Mouse (Mus musculus): ENCODE measurements around the gene Gltpd2.
"Not testable (repeated sequence)": the region's sequence is repeated elsewhere in the genome, so short reads cannot be mapped to it uniquely, and the experiment has no call there.

Gene Gltpd2

GRCm38 (mm10) chr11:70518923-70519322 is at the start of gene Gltpd2:
TSS of gene Gltpd2 (plus strand) at chr11:70519196.
- in situ Hi-C loops (cut with MboI, MseI), result no loop called here

- in situ Hi-C loops (cut with MboI, MseI), result no loop called here
Observed at GRCm38 (mm10) chr11:70469764-70470163, 49.2 kb upstream of the Gltpd2 start.

- in situ Hi-C loops (cut with MboI, MseI), result no loop called here
Observed at GRCm38 (mm10) chr11:70472716-70473115, 46.3 kb upstream of the Gltpd2 start.

GRCm38 (mm10) chr11:70473291-70473690 is 45.7 kb upstream of the Gltpd2 start:
- in situ Hi-C loops (cut with MboI, MseI), result not testable (repeated sequence)

- in situ Hi-C loops (cut with MboI, MseI), result no loop called here
Observed at GRCm38 (mm10) chr11:70474872-70475534, 44.0 kb upstream of the Gltpd2 start.

GRCm38 (mm10) chr11:70485498-70485897 is 33.5 kb upstream of the Gltpd2 start:
- in situ Hi-C loops (cut with MboI, MseI), result no loop called here

- in situ Hi-C loops (cut with MboI, MseI), result no loop called here
Observed at GRCm38 (mm10) chr11:70487816-70488215, 31.2 kb upstream of the Gltpd2 start.

GRCm38 (mm10) chr11:70489138-70489537 is 29.9 kb upstream of the Gltpd2 start:
- in situ Hi-C loops (cut with MboI, MseI), result no loop called here

- in situ Hi-C loops (cut with MboI, MseI), result no loop called here
Observed at GRCm38 (mm10) chr11:70489684-70490083, 29.3 kb upstream of the Gltpd2 start.

- in situ Hi-C loops (cut with MboI, MseI), result loop anchor here in 1 of 2 experiments (5.0 to 10.0 kb wide), 2 partner anchors 252 to 895 kb away; partner anchors contain the start of gene Atp1b2
Observed at GRCm38 (mm10) chr11:70499566-70500475, 19.2 kb upstream of the Gltpd2 start.

GRCm38 (mm10) chr11:70500476-70500812 is 18.6 kb upstream of the Gltpd2 start:
- in situ Hi-C loops (cut with MboI, MseI), result loop anchor here in 1 of 2 experiments (5.0 to 10.0 kb wide), 2 partner anchors 252 to 896 kb away; partner anchors contain the start of gene Atp1b2

- in situ Hi-C loops (cut with MboI, MseI), result loop anchor here in 1 of 2 experiments (5.0 to 10.0 kb wide), 2 partner anchors 250 to 897 kb away; partner anchors contain the start of gene Atp1b2
Observed at GRCm38 (mm10) chr11:70502018-70502417, 17.0 kb upstream of the Gltpd2 start.

- in situ Hi-C loops (cut with MboI, MseI), result loop anchor here (5.0 to 10.0 kb wide), 4 partner anchors 73 to 900 kb away; partner anchors contain the start of genes Arrb2 (in 1 of the 2) and Atp1b2 (in 1 of the 2)
Observed at GRCm38 (mm10) chr11:70504970-70505369, 14.0 kb upstream of the Gltpd2 start, which contains the start of gene Tm4sf5. TSS of gene Tm4sf5 (plus strand) at chr11:70505244.

- in situ Hi-C loops (cut with MboI, MseI), result loop anchor here (5.0 to 10.0 kb wide), 3 partner anchors 74 to 902 kb away; partner anchors contain the start of genes Arrb2 (in 1 of the 2) and Atp1b2 (in 1 of the 2)
Observed at GRCm38 (mm10) chr11:70506385-70506784, 12.6 kb upstream of the Gltpd2 start.

- in situ Hi-C loops (cut with MboI, MseI), result loop anchor here (5.0 to 10.0 kb wide), 3 partner anchors 75 to 902 kb away; partner anchors contain the start of genes Arrb2 (in 1 of the 2) and Atp1b2 (in 1 of the 2)
Observed at GRCm38 (mm10) chr11:70506962-70507515, 12.0 kb upstream of the Gltpd2 start.

GRCm38 (mm10) chr11:70509753-70510564 is 9.0 kb upstream of the Gltpd2 start:
- in situ Hi-C loops (cut with MboI, MseI), result loop anchor here (5.0 to 10.0 kb wide), 4 partner anchors 78 to 905 kb away; partner anchors contain the start of genes Arrb2 (in 1 of the 2), Atp1b2 (in 1 of the 2) and Pelp1 (in 1 of the 2)

- in situ Hi-C loops (cut with MboI, MseI), result loop anchor here in 1 of 2 experiments (5.0 kb wide), 1 partner anchor 99 kb away; the partner anchor contains the start of gene Pelp1
Observed at GRCm38 (mm10) chr11:70511242-70511641, 7.8 kb upstream of the Gltpd2 start.

- in situ Hi-C loops (cut with MboI, MseI), result loop anchor here in 1 of 2 experiments (5.0 kb wide), 1 partner anchor 100 kb away; the partner anchor contains the start of gene Pelp1
Observed at GRCm38 (mm10) chr11:70511825-70512224, 7.2 kb upstream of the Gltpd2 start.

GRCm38 (mm10) chr11:70512709-70513342 is 6.2 kb upstream of the Gltpd2 start:
- in situ Hi-C loops (cut with MboI, MseI), result loop anchor here in 1 of 2 experiments (5.0 kb wide), 1 partner anchor 101 kb away; the partner anchor contains the start of gene Pelp1

- in situ Hi-C loops (cut with MboI, MseI), result loop anchor here in 1 of 2 experiments (5.0 kb wide), 1 partner anchor 101 kb away; the partner anchor contains the start of gene Pelp1
Observed at GRCm38 (mm10) chr11:70513520-70513919, 5.5 kb upstream of the Gltpd2 start.
